Mouse (Mus musculus): Measurements from ENCODE around the gene Rgs14. TPM values are rescaled to one million over a fixed set of nuclear protein-coding genes. Genes with fewer than 3 reads are reported as not detected.
A peak's percentile ranks its signal among the peaks of the same experiment; 100 is the strongest.

The Rgs14 gene
- total and polyA plus RNA-seq, 2 experiments = 0.28 to 0.70 TPM

DNA sequence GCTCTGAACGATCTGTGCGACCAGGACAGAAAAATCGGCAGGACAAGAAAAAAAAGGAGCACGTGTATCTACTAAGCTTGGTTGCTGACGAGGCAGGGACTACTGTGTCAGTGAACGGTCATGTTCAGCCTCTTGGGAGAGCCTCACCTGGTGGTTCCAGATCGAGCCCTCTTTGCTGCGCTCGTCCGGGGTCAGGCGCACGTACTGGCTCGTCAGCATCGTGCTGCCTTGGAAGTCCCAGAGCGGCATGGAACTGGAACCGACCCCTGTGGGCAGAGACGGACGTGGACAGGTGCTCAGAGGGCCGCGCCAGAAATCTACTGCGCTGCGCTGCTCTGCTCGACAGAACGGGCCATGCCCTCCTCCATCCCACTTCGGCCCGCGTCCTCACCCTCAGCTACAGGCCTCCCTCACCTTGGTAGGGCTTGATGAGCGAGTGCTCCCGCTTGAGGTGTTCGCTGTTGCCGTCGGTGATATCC is 7.5 kb upstream of the Rgs14 start:
- peak overlapping the region; percentile 90 for H3K9ac ChIP-seq (ENCODE audit: low read depth, low read length)
- TF ChIP-seq POLR2A (IDR thresholded peaks at IDR 0.05; ENCODE audit: extremely low read depth, insufficient read depth, low read length) = no peak
- no peak for TF ChIP-seq CTCF (IDR thresholded peaks at IDR 0.05; ENCODE audit: low read depth, low read length)
- no peaks in the 10 kb centered on the region for H3K27me3 ChIP-seq (ENCODE audit: control insufficient read depth, insufficient read depth, low read length)
- peak overlapping the region; percentile 85 for H3K27ac ChIP-seq (replicated peaks; ENCODE audit: insufficient read depth, low read depth, low read length)
- under 1% methylated on average over 32 of the region's 32 CpGs for WGBS
- no peak for DNase-seq (ENCODE audit: extremely low read depth, low read depth, low spot score)
- H3K79me2 ChIP-seq (ENCODE audit: control insufficient read depth, insufficient read depth, low read length) = peaks cover 31% of the 10 kb centered on the region
- H3K4me1 ChIP-seq (ENCODE audit: control insufficient read depth, insufficient read depth, low read length) = peaks cover 10% of the 10 kb centered on the region
- H3K4me3 ChIP-seq (ENCODE audit: insufficient read depth, low read depth, low read length) = peak overlapping the region; percentile 85
- H3K36me3 ChIP-seq (ENCODE audit: control insufficient read depth, insufficient read depth, low read length) = peaks cover 21% of the 10 kb centered on the region

DNA sequence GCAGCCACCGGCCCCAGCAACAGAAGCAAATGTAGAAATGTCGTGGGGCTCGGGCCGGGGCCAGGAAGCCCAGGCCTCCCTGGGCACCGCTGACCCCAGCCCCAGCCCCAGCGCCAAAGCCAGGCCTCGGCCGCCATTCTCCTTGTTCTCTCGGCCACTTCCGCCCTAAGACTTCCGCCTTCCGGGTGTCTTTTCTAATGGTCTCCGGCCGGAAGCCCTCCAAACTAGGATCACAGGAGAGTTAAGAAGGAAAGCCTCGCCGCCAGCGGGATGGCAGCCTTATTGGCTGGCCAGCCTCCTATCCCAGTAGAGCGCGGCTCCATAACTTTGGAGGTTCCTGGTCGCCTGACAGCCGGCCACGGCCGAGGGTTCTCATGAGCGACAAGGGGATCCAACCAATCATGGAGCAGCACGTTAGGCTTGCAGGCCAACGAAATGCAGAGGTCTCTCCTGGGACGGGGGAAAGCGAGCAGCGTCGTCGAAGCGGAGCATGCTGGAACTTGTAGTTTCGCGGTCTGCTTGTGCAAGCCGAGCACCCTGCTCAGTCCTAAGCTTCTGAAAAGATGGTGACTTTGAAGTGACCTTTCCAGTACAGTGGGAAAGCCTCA is 7.0 kb upstream of the Rgs14 start, which contains the start of gene Lman2:
Gene Lman2, minus strand, starts transcription at position 331 of the 608 bp plus-strand sequence.
- Histone ChIP-seq H3K9ac (ENCODE audit: low read depth, low read length) (peak within 1 kb of the TSS; percentile 90), H3K36me3 (ENCODE audit: control insufficient read depth, insufficient read depth, low read length) (peaks cover 20% of the 10 kb centered on the region), H3K27me3 (ENCODE audit: control insufficient read depth, insufficient read depth, low read length) (no peaks in the 10 kb centered on the region), H3K4me3 (ENCODE audit: insufficient read depth, low read depth, low read length) (peak within 1 kb of the TSS; percentile 85), H3K4me1 (ENCODE audit: control insufficient read depth, insufficient read depth, low read length) (peaks cover 10% of the 10 kb centered on the region), H3K79me2 (ENCODE audit: control insufficient read depth, insufficient read depth, low read length) (peaks cover 31% of the 10 kb centered on the region), H3K27ac (replicated peaks; ENCODE audit: insufficient read depth, low read depth, low read length) (peak within 1 kb of the TSS; percentile 85)
- DNase-seq (ENCODE audit: extremely low read depth, low read depth, low spot score) = peak; percentile 99
- peak; percentile 84 for TF ChIP-seq POLR2A (IDR thresholded peaks at IDR 0.05; ENCODE audit: extremely low read depth, insufficient read depth, low read length)
- no peak for TF ChIP-seq CTCF (IDR thresholded peaks at IDR 0.05; ENCODE audit: low read depth, low read length)
- WGBS = under 1% methylated on average over 35 of the region's 35 CpGs

DNA sequence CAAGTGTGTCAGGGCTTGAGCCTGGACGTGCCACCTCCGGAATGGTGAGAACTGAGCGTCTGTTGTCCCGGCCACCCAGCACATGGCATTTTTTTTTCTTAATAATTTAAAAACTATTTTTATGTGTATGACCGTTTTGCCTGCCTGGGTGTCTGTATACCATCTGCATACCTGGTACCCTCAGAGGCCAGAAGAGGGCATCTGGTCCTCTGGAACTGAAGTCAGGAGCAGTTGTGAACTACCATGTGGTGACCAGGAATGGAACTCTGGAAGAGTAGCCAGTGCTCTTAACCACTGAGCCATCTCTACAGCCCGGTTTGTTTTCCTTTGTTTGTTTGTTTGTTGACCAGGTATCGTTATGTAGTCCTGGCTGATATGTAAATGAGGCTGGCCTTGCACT is 1.1 kb upstream of the Rgs14 start:
- DNase-seq (ENCODE audit: extremely low read depth, low read depth, low spot score) = no peak
- no peak overlapping the region for H3K4me3 ChIP-seq (ENCODE audit: insufficient read depth, low read depth, low read length)

DNA sequence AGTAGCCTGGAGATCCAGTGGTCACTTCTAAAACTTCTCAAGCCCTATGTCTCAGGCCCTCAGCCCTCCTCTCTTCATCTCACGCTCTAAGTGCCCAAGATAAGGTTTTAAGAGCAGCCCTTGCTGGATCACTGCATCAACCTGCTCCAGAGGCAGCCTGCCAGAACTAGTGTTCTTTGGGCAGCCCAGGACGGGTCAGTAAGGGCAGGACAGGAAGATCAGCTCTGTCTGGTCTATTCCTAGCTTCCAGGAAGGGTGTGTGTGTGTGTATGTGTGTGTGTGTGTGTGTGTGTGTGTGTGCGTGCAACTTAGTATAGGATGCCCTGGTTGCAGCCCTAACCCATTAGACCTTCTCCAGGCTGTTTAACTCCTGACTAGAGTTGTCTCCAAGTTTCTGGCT is 702 bp downstream of the Rgs14 start:
- H3K36me3 ChIP-seq (ENCODE audit: control insufficient read depth, insufficient read depth, low read length) = no peaks in the 10 kb centered on the region
- DNase-seq (ENCODE audit: extremely low read depth, low read depth, low spot score) = no peak
- H3K27ac ChIP-seq (replicated peaks; ENCODE audit: insufficient read depth, low read depth, low read length) = no peak overlapping the region
- peaks cover 2% of the 10 kb centered on the region; the same call in 1 of the 2 replicates for H3K4me1 ChIP-seq (ENCODE audit: control insufficient read depth, insufficient read depth, low read length)
- 44% methylated on average over 3 of the region's 3 CpGs for WGBS
- H3K79me2 ChIP-seq (ENCODE audit: control insufficient read depth, insufficient read depth, low read length) = no peaks in the 10 kb centered on the region
- H3K4me3 ChIP-seq (ENCODE audit: insufficient read depth, low read depth, low read length) = no peak overlapping the region
- no peak overlapping the region for H3K9ac ChIP-seq (ENCODE audit: low read depth, low read length)
- no peaks in the 10 kb centered on the region for H3K27me3 ChIP-seq (ENCODE audit: control insufficient read depth, insufficient read depth, low read length)
- TF ChIP-seq CTCF (IDR thresholded peaks at IDR 0.05; ENCODE audit: low read depth, low read length) (no peak), POLR2A (IDR thresholded peaks at IDR 0.05; ENCODE audit: extremely low read depth, insufficient read depth, low read length) (no peak)

More for the DNA sequence above, 1.1 kb upstream of the Rgs14 start:
- 82% methylated on average over 7 of the region's 7 CpGs for WGBS
- H3K79me2 ChIP-seq (ENCODE audit: control insufficient read depth, insufficient read depth, low read length) = no peaks in the 10 kb centered on the region
- no peaks in the 10 kb centered on the region for H3K36me3 ChIP-seq (ENCODE audit: control insufficient read depth, insufficient read depth, low read length)
- no peak for TF ChIP-seq POLR2A (IDR thresholded peaks at IDR 0.05; ENCODE audit: extremely low read depth, insufficient read depth, low read length)
- TF ChIP-seq CTCF (IDR thresholded peaks at IDR 0.05; ENCODE audit: low read depth, low read length) = 0 out of 2 replicates have a peak, but pooled peaks have one; percentile 13
- H3K27me3 ChIP-seq (ENCODE audit: control insufficient read depth, insufficient read depth, low read length) = no peaks in the 10 kb centered on the region
- H3K27ac ChIP-seq (replicated peaks; ENCODE audit: insufficient read depth, low read depth, low read length) = no peak overlapping the region
- H3K4me1 ChIP-seq (ENCODE audit: control insufficient read depth, insufficient read depth, low read length) = peaks cover 2% of the 10 kb centered on the region; the same call in 1 of the 2 replicates
- H3K9ac ChIP-seq (ENCODE audit: low read depth, low read length) = no peak overlapping the region

GRCm38 (mm10) chr13:55371007-55371681 is 1.6 kb downstream of the Rgs14 start:
- WGBS = 83% methylated on average over 8 of the region's 8 CpGs
- Histone ChIP-seq H3K4me1 (ENCODE audit: control insufficient read depth, insufficient read depth, low read length) (peaks cover 4% of the 10 kb centered on the region; the same call in 1 of the 2 replicates), H3K27me3 (ENCODE audit: control insufficient read depth, insufficient read depth, low read length) (no peaks in the 10 kb centered on the region), H3K79me2 (ENCODE audit: control insufficient read depth, insufficient read depth, low read length) (no peaks in the 10 kb centered on the region), H3K4me3 (ENCODE audit: insufficient read depth, low read depth, low read length) (no peak overlapping the region), H3K9ac (ENCODE audit: low read depth, low read length) (no peak overlapping the region), H3K36me3 (ENCODE audit: control insufficient read depth, insufficient read depth, low read length) (no peaks in the 10 kb centered on the region), H3K27ac (replicated peaks; ENCODE audit: insufficient read depth, low read depth, low read length) (no peak overlapping the region)
- DNase-seq (ENCODE audit: extremely low read depth, low read depth, low spot score) = no peak
- TF ChIP-seq POLR2A (IDR thresholded peaks at IDR 0.05; ENCODE audit: extremely low read depth, insufficient read depth, low read length) = no peak
- TF ChIP-seq CTCF (IDR thresholded peaks at IDR 0.05; ENCODE audit: low read depth, low read length) = no peak

All from liver, adult 2 months (tissue).